Mouse (Mus musculus) CH12.LX (cell line): ENCODE data around the gene Etv6.

Experiments used
- BHLHE40 ChIP-seq: IDR thresholded peaks from 2 replicates; pipeline ENCODE4 v1.6.1; 2011; ENCODE audit warnings: mild to moderate bottlenecking, low read depth, low read length, improper control_type of control experiment
- CTCF ChIP-seq, 2 experiments: IDR thresholded peaks in 1 of 2; conservative IDR thresholded peaks in 1 of 2; 2 replicates each; pipeline ENCODE4 v1.5.1; 2011 to 2012; ENCODE audit warnings: low read depth in 2 of 2, low read length in 2 of 2, improper control_type of control experiment in 1 of 2, inconsistent platforms in 1 of 2, mild to moderate bottlenecking in 1 of 2, moderate library complexity in 1 of 2
- EP300 ChIP-seq: IDR thresholded peaks from 2 replicates; pipeline ENCODE4 v1.6.1; 2011; ENCODE audit warnings: low read length, improper control_type of control experiment
- HCFC1 ChIP-seq: IDR thresholded peaks from 2 replicates; pipeline ENCODE4 v1.6.1; 2012; ENCODE audit warnings: low read depth, mild to moderate bottlenecking, inconsistent platforms, low read length, improper control_type of control experiment
- JUN ChIP-seq: IDR thresholded peaks from 2 replicates; pipeline ENCODE4 v1.6.1; 2011; ENCODE audit warnings: low read depth, mild to moderate bottlenecking, low read length, improper control_type of control experiment, moderate library complexity; ENCODE audit not compliant: insufficient read depth
- MAFK ChIP-seq: IDR thresholded peaks from 2 replicates; pipeline ENCODE4 v1.6.1; 2011; ENCODE audit warnings: low read length, improper control_type of control experiment; ENCODE audit not compliant: insufficient replicate concordance
- POLR2A ChIP-seq: IDR thresholded peaks from 2 replicates; pipeline ENCODE4 v1.6.1; 2011; ENCODE audit warnings: low read depth, mild to moderate bottlenecking, improper control_type of control experiment, low read length
- UBTF ChIP-seq: IDR thresholded peaks from 2 replicates; pipeline ENCODE4 v1.6.1; 2012; ENCODE audit warnings: low read depth, mild to moderate bottlenecking, inconsistent platforms, low read length, improper control_type of control experiment, moderate library complexity

DNA sequence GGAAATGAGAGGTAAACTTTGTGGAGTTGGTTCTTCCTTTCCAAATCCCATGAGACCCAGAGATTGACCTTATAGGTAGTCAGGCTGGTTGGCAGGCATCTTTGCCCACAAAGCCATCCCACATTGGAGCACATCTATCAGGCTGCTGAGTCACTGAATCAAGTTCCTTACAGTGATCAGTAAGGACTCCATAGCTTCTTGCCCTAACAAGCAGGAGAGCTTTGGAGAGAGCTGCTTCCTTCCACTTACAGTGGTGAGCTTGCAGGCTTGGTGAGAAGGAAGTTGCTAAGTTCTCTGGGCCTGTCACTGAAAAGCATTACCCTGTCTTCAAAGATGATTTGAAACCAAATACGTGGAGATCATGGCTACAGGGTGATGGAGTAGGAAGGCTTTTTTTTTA, 66.9 kb downstream of the Etv6 start:
- TF ChIP-seq EP300 = no peak
- no peak for TF ChIP-seq JUN
- no peak for TF ChIP-seq CTCF (conservative IDR thresholded peaks at IDR 0.05 in 1 of 2, IDR thresholded peaks at IDR 0.05 in 1 of 2; ENCODE audit: low read depth in 2 of 2, low read length in 2 of 2)
- no peak for TF ChIP-seq HCFC1
- TF ChIP-seq POLR2A = no peak
- no peak for TF ChIP-seq MAFK
- TF ChIP-seq UBTF = no peak
- no peak for TF ChIP-seq BHLHE40
